Mouse (Mus musculus) MEL (cell line): ENCODE measurements around the gene Trp53i13. TPM values are rescaled to one million over a fixed set of nuclear protein-coding genes. Genes with fewer than 3 reads are reported as not detected.

Experiments
- DNase-seq: peaks from one replicate; pipeline ENCODE4 v3.0.0; 2011; ENCODE audit warnings: low read depth, low spot score
- H3K27ac ChIP-seq: 2 replicates; pipeline ENCODE4 v1.5.1; 2012; ENCODE audit warnings: low read depth, mild to moderate bottlenecking, control low read depth, low read length, moderate library complexity; ENCODE audit not compliant: control insufficient read depth
- H3K27me3 ChIP-seq, 2 experiments: fragments of 150-350 bp in 1 of 2; sonication (generic) in 1 of 2; 2 replicates each; pipeline ENCODE4 v1.6.1; 2012; ENCODE audit warnings: low read length in 2 of 2, mild to moderate bottlenecking in 2 of 2, improper control_type of control experiment in 1 of 2, moderate library complexity in 1 of 2; ENCODE audit not compliant: insufficient read depth in 2 of 2, control insufficient read depth in 1 of 2
- H3K36me3 ChIP-seq, 2 experiments: 2 replicates each; pipeline ENCODE4 v1.6.1; 2012 to 2014; ENCODE audit warnings: low read length in 2 of 2, improper control_type of control experiment in 1 of 2, inconsistent platforms in 1 of 2, mild to moderate bottlenecking in 1 of 2; ENCODE audit not compliant: insufficient read depth in 2 of 2, control insufficient read depth in 1 of 2
- H3K4me1 ChIP-seq, 2 experiments: fragments of 150-350 bp in 1 of 2; sonication (generic) in 1 of 2; 2 replicates each; pipeline ENCODE4 v1.6.1; 2012; ENCODE audit warnings: low read length in 2 of 2, improper control_type of control experiment in 1 of 2, mild to moderate bottlenecking in 1 of 2; ENCODE audit not compliant: insufficient read depth in 2 of 2, control insufficient read depth in 1 of 2
- H3K4me3 ChIP-seq, 2 experiments: fragments of 150-350 bp in 1 of 2; sonication (generic) in 1 of 2; 2 replicates each; pipeline ENCODE4 v1.5.1; 2012; ENCODE audit warnings: low read depth in 2 of 2, low read length in 2 of 2, mild to moderate bottlenecking in 2 of 2, moderate library complexity in 2 of 2, control low read depth in 1 of 2, improper control_type of control experiment in 1 of 2; ENCODE audit not compliant: control insufficient read depth in 1 of 2, insufficient read depth in 1 of 2
- H3K79me2 ChIP-seq: 2 replicates; pipeline ENCODE4 v1.6.1; 2012; ENCODE audit warnings: mild to moderate bottlenecking, low read length, moderate library complexity; ENCODE audit not compliant: control insufficient read depth, poor library complexity, insufficient read depth
- H3K9ac ChIP-seq: 2 replicates; pipeline ENCODE4 v1.6.1; 2012; ENCODE audit warnings: low read depth, mild to moderate bottlenecking, control low read depth, low read length, moderate library complexity; ENCODE audit not compliant: control insufficient read depth, poor library complexity, severe bottlenecking
- H3K9me3 ChIP-seq: fragments of 150-350 bp; sonication (generic); replicated peaks from 2 replicates; pipeline ENCODE4 v1.6.1; 2012; ENCODE audit warnings: mild to moderate bottlenecking, low read length, improper control_type of control experiment, moderate library complexity; ENCODE audit not compliant: insufficient read depth
- CHD1 ChIP-seq: IDR thresholded peaks from 2 replicates; pipeline ENCODE4 v1.6.1; 2012; ENCODE audit warnings: low read depth, mild to moderate bottlenecking, inconsistent platforms, low read length, improper control_type of control experiment
- CTCF ChIP-seq, 3 experiments: IDR thresholded peaks in 2 of 3; conservative IDR thresholded peaks in 1 of 3; 2 replicates each; pipeline ENCODE4 v1.5.1; 2011 to 2012; ENCODE audit warnings: low read length in 3 of 3, low read depth in 2 of 3, mild to moderate bottlenecking in 2 of 3, improper control_type of control experiment in 1 of 3, inconsistent platforms in 1 of 3, mixed read lengths in 1 of 3, moderate library complexity in 1 of 3; ENCODE audit not compliant: control insufficient read depth in 1 of 3, insufficient read depth in 1 of 3, poor library complexity in 1 of 3, severe bottlenecking in 1 of 3
- ETS1 ChIP-seq: IDR thresholded peaks from 2 replicates; pipeline ENCODE4 v1.6.1; 2012; ENCODE audit warnings: low read depth, mild to moderate bottlenecking, inconsistent platforms, low read length, improper control_type of control experiment, moderate library complexity
- GABPA ChIP-seq: IDR thresholded peaks from 2 replicates; pipeline ENCODE4 v1.6.1; 2012; ENCODE audit warnings: low read depth, mild to moderate bottlenecking, inconsistent platforms, low read length, improper control_type of control experiment, moderate library complexity
- GATA1 ChIP-seq: IDR thresholded peaks from 2 replicates; pipeline ENCODE4 v1.6.1; 2011; ENCODE audit warnings: low read depth, low read length, improper control_type of control experiment
- HCFC1 ChIP-seq: IDR thresholded peaks from 2 replicates; pipeline ENCODE4 v1.6.1; 2012; ENCODE audit warnings: low read depth, mild to moderate bottlenecking, inconsistent platforms, low read length, improper control_type of control experiment, moderate library complexity
- JUND ChIP-seq: IDR thresholded peaks from 2 replicates; pipeline ENCODE4 v1.6.1; 2011; ENCODE audit warnings: low read depth, mild to moderate bottlenecking, improper control_type of control experiment, low read length
- MAFK ChIP-seq: IDR thresholded peaks from 2 replicates; pipeline ENCODE4 v1.6.1; 2011; ENCODE audit warnings: low read depth, mild to moderate bottlenecking, low read length, improper control_type of control experiment, borderline replicate concordance
- MAX ChIP-seq: IDR thresholded peaks from 2 replicates; pipeline ENCODE4 v1.6.1; 2011; ENCODE audit warnings: low read length, improper control_type of control experiment
- MXI1 ChIP-seq: IDR thresholded peaks from 2 replicates; pipeline ENCODE4 v1.6.1; 2011; ENCODE audit warnings: mild to moderate bottlenecking, low read depth, low read length, improper control_type of control experiment
- MYB ChIP-seq: IDR thresholded peaks from 2 replicates; pipeline ENCODE4 v1.6.1; 2011; ENCODE audit warnings: mild to moderate bottlenecking, low read depth, low read length, improper control_type of control experiment
- MYC ChIP-seq: IDR thresholded peaks from 2 replicates; pipeline ENCODE4 v1.6.1; 2011; ENCODE audit warnings: low read depth, mild to moderate bottlenecking, low read length, improper control_type of control experiment, moderate library complexity
- NRF1 ChIP-seq: IDR thresholded peaks from 2 replicates; pipeline ENCODE4 v1.6.1; 2014; ENCODE audit warnings: low read depth, mild to moderate bottlenecking, inconsistent platforms, low read length, improper control_type of control experiment, moderate library complexity; ENCODE audit not compliant: poor library complexity, insufficient read depth, severe bottlenecking
- POLR2A ChIP-seq, 2 experiments: IDR thresholded peaks; 2 replicates each; pipeline ENCODE4 v1.6.1; 2011 to 2012; ENCODE audit warnings: low read length in 2 of 2, mild to moderate bottlenecking in 2 of 2, control low read depth in 1 of 2, improper control_type of control experiment in 1 of 2, low read depth in 1 of 2, moderate library complexity in 1 of 2; ENCODE audit not compliant: control insufficient read depth in 1 of 2, insufficient read depth in 1 of 2, poor library complexity in 1 of 2
- POLR2AphosphoS5 ChIP-seq: IDR thresholded peaks from 2 replicates; pipeline ENCODE4 v1.6.1; 2012; ENCODE audit warnings: low read depth, borderline replicate concordance, mild to moderate bottlenecking, inconsistent platforms, low read length, moderate library complexity, mixed read lengths
- RCOR1 ChIP-seq: IDR thresholded peaks from 2 replicates; pipeline ENCODE4 v1.6.1; 2012; ENCODE audit warnings: low read depth, mild to moderate bottlenecking, inconsistent platforms, low read length, improper control_type of control experiment
- SIN3A ChIP-seq: IDR thresholded peaks from 2 replicates; pipeline ENCODE4 v1.6.1; 2012; ENCODE audit warnings: low read length, improper control_type of control experiment, inconsistent platforms
- TCF12 ChIP-seq: IDR thresholded peaks from 2 replicates; pipeline ENCODE4 v1.6.1; 2014; ENCODE audit warnings: low read depth, mild to moderate bottlenecking, inconsistent platforms, low read length, improper control_type of control experiment, moderate library complexity
- USF1 ChIP-seq: IDR thresholded peaks from 2 replicates; pipeline ENCODE4 v1.6.1; 2014; ENCODE audit warnings: low read depth, mild to moderate bottlenecking, inconsistent platforms, low read length, improper control_type of control experiment, moderate library complexity
- USF2 ChIP-seq, 2 experiments: IDR thresholded peaks; 2 replicates each; pipeline ENCODE4 v1.6.1; 2011 to 2012; ENCODE audit warnings: improper control_type of control experiment in 2 of 2, low read length in 2 of 2, borderline replicate concordance in 1 of 2, inconsistent platforms in 1 of 2, low read depth in 1 of 2, mild to moderate bottlenecking in 1 of 2; ENCODE audit not compliant: insufficient read depth in 1 of 2
- ZC3H11A ChIP-seq: IDR thresholded peaks from 2 replicates; pipeline ENCODE4 v1.6.1; 2012; ENCODE audit warnings: low read depth, mild to moderate bottlenecking, inconsistent platforms, low read length, improper control_type of control experiment
- ZKSCAN1 ChIP-seq: IDR thresholded peaks from 2 replicates; pipeline ENCODE4 v1.6.1; 2012; ENCODE audit warnings: low read depth, mild to moderate bottlenecking, inconsistent platforms, low read length, improper control_type of control experiment, moderate library complexity
- ZMIZ1 ChIP-seq: IDR thresholded peaks from 2 replicates; pipeline ENCODE4 v1.6.1; 2012; ENCODE audit warnings: low read depth, mild to moderate bottlenecking, inconsistent platforms, low read length, improper control_type of control experiment, moderate library complexity
- polyA plus RNA-seq, 2 experiments: library from polyadenylated mRNA; stranded (reverse) in 1 of 2; unstranded in 1 of 2; fragments of >175 nt in 1 of 2; fragments of >200 nt in 1 of 2; gene quantifications; 2 replicates each; pipeline versions ENCODE4 v1.2.1 to v1.2.4; 2012; ENCODE audit warnings: low replicate concordance in 2 of 2, low read depth in 1 of 2; ENCODE audit not compliant: insufficient read length in 2 of 2, insufficient read depth in 1 of 2, missing spikeins in 1 of 2
- total RNA-seq: library from RNA; depleted of rRNA; stranded (reverse); fragments of 300-350 nt; gene quantifications from 2 replicates; pipeline ENCODE4 v1.2.3, GENCODE M21; 2012

Gene Trp53i13
- total and polyA plus RNA-seq, 3 experiments = 6.0 to 12.3 TPM; not detected in 1

- H3K9ac ChIP-seq = peak overlapping the region; percentile 87
- H3K79me2 ChIP-seq = peaks cover 54% of the 10 kb centered on the region
- peaks cover 0 to 28% of the 10 kb centered on the region in 2 experiments; a peak in 2 of 4 replicates for H3K36me3 ChIP-seq
- peak overlapping the region; percentile 79 to 91 for H3K4me3 ChIP-seq
- TF ChIP-seq TCF12 (no peak), USF1 (no peak), RCOR1 (no peak), MYC (no peak), ZMIZ1 (no peak), NRF1 (no peak), ETS1 (no peak), MAX (peak; percentile 30; the same call in 1 of the 2 replicates), POLR2AphosphoS5 (no peak), JUND (no peak), MYB (no peak), USF2 (IDR thresholded peaks at IDR 0.05; ENCODE audit: borderline replicate concordance in 1 of 2, insufficient read depth in 1 of 2, low read depth in 1 of 2, low read length in 2 of 2) (no peak), GATA1 (no peak), SIN3A (peak; percentile 74), ZC3H11A (no peak), ZKSCAN1 (no peak), CTCF (IDR thresholded peaks at IDR 0.05 in 2 of 3, conservative IDR thresholded peaks at IDR 0.05 in 1 of 3; ENCODE audit: control insufficient read depth in 1 of 3, insufficient read depth in 1 of 3, low read depth in 2 of 3, low read length in 3 of 3, poor library complexity in 1 of 3, severe bottlenecking in 1 of 3) (peak in 1 of 3 experiments; percentile 3; a peak in 1 of 6 replicates), MAFK (no peak), GABPA (no peak), CHD1 (no peak), HCFC1 (no peak), POLR2A (IDR thresholded peaks at IDR 0.05; ENCODE audit: control insufficient read depth in 1 of 2, insufficient read depth in 1 of 2, low read depth in 1 of 2, low read length in 2 of 2, poor library complexity in 1 of 2) (0 out of 4 replicates have a peak, but pooled peaks of 1 of the 2 experiments have one; percentile 9), MXI1 (peak; percentile 52; the same call in 1 of the 2 replicates)
- H3K4me1 ChIP-seq = peaks cover 2 to 32% of the 10 kb centered on the region in 2 experiments; a peak in 3 of 4 replicates
- DNase-seq = peak; percentile 57
- no peak overlapping the region for H3K27ac ChIP-seq
- H3K9me3 ChIP-seq = no peaks in the 10 kb centered on the region
- no peaks in the 10 kb centered on the region for H3K27me3 ChIP-seq
Observed at GRCm38 (mm10) chr11:77488771-77489581, 26.8 kb downstream of the Trp53i13 start.
